Mouse (Mus musculus): ENCODE measurements around the gene Wdr61. TPM values are rescaled to one million over a fixed set of nuclear protein-coding genes. Genes with fewer than 3 reads are reported as not detected.

The Wdr61 gene
- polyA plus RNA-seq, 1 experiment from 2014 or later = 75.4 TPM

DNA sequence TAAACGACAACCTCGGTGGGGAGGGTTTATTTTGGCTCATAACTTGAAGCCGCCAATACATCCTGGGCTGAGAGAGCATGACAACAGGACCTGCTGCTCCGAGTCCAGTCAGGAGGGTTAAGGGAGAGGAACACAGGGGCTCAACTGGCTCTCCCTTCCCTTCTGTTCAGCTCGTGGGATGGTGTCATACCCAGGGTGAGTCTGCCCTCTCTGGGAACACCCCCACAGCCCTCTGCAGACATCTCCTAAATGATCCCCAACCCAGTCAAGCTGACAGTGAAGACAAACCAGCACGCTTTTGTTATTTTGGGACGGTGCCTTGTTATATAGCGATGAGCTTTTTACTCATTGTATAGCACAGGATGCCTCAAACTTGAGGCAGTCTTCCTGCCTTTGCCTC, 44.9 kb downstream of the Wdr61 start:
- DNase-seq (no peak), ATAC-seq (no peak)
- H3K9ac ChIP-seq (replicated peaks) = no peak overlapping the region
- WGBS (ENCODE audit: insufficient replicate concordance) = 79% methylated on average over 7 of the region's 8 CpGs
- no peaks in the 10 kb centered on the region for H3K36me3 ChIP-seq (replicated peaks; ENCODE audit: insufficient read depth, low read length)
- TF ChIP-seq CTCF (IDR thresholded peaks at IDR 0.05; ENCODE audit: low read depth) (no peak), EP300 (IDR thresholded peaks at IDR 0.05; ENCODE audit: low read depth) (no peak)
- H3K27ac ChIP-seq (ENCODE audit: low read depth) = no peak overlapping the region
- H3K4me3 ChIP-seq (ENCODE audit: low read depth, low read length) = no peak overlapping the region
- H3K4me2 ChIP-seq (ENCODE audit: low read depth, low read length) = no peak overlapping the region
- H3K27me3 ChIP-seq (ENCODE audit: insufficient read depth, low read length) = 0 out of 2 replicates have a peak, but pooled peaks cover 4% of the 10 kb centered on the region
- H3K9me3 ChIP-seq (ENCODE audit: low read length) = no peaks in the 10 kb centered on the region
- 0 out of 2 replicates have a peak, but pooled peaks cover 4% of the 10 kb centered on the region for H3K4me1 ChIP-seq (ENCODE audit: insufficient read depth)

- ATAC-seq = no peak
- Histone ChIP-seq H3K36me3 (replicated peaks; ENCODE audit: insufficient read depth, low read length) (no peaks in the 10 kb centered on the region), H3K4me3 (ENCODE audit: low read depth, low read length) (no peak overlapping the region), H3K4me2 (ENCODE audit: low read depth, low read length) (no peak overlapping the region), H3K4me1 (ENCODE audit: insufficient read depth) (0 out of 2 replicates have a peak, but pooled peaks cover 4% of the 10 kb centered on the region), H3K27me3 (ENCODE audit: insufficient read depth, low read length) (0 out of 2 replicates have a peak, but pooled peaks cover 4% of the 10 kb centered on the region), H3K9ac (replicated peaks) (no peak overlapping the region), H3K9me3 (ENCODE audit: low read length) (no peaks in the 10 kb centered on the region), H3K27ac (ENCODE audit: low read depth) (no peak overlapping the region)
- TF ChIP-seq CTCF (IDR thresholded peaks at IDR 0.05; ENCODE audit: low read depth) (no peak), EP300 (IDR thresholded peaks at IDR 0.05; ENCODE audit: low read depth) (no peak)
- WGBS (ENCODE audit: insufficient replicate concordance) = 67% methylated on average over 14 of the region's 14 CpGs
- no peak for DNase-seq
Measured at GRCm38 (mm10) chr9:54687246-54688236, 46.8 kb downstream of the Wdr61 start.

DNA sequence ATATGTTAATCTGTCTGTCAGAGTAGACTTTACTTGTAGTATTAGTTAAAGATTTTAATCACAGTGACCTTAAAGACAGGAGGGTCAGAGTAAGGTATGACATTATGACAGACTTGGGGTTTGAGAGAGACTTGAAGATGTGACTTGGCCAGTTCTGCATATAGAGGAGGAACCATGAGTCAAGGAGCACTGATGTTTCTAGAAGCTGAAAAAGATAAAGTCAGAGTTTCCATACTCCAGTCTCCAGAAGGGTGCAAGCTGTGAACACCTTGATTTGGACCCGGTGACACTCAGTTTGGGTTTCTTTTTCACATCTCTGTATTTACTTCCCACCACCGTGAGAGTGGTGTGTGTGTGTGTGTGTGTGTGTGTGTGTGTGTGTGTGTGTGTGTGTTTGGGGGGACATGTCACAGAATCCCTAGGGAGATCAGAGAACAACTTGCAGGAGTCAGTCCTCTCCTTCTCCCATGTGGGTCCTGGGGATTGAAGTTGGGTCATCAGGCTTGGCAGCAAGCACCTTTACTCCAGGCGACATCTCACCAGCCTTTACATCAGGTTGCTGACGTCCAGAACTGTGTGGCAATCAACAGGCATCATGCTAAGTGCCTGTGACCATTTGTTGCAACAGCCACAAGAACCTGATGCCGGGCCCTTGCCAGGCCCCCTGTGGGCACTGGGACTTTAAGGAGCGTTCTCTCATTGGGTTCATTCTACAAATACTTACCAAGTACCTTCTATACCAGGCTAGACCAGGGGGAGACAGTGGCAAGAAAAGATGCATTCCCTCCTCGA, 50.3 kb downstream of the Wdr61 start:
- 66% methylated on average over 7 of the region's 7 CpGs for WGBS (ENCODE audit: insufficient replicate concordance)

GRCm38 (mm10) chr9:54682846-54683245, 51.5 kb downstream of the Wdr61 start:
- no peaks in the 10 kb centered on the region for H3K9me3 ChIP-seq (ENCODE audit: low read length)
- H3K9ac ChIP-seq (replicated peaks) = no peak overlapping the region
- DNase-seq (no peak), ATAC-seq (no peak)
- no peaks in the 10 kb centered on the region for H3K36me3 ChIP-seq (replicated peaks; ENCODE audit: insufficient read depth, low read length)
- H3K27me3 ChIP-seq (ENCODE audit: insufficient read depth, low read length) = 0 out of 2 replicates have a peak, but pooled peaks cover under 1% of the 10 kb centered on the region
- WGBS (ENCODE audit: insufficient replicate concordance) = 39% methylated on average over 2 of the region's 4 CpGs
- H3K4me2 ChIP-seq (ENCODE audit: low read depth, low read length) = no peak overlapping the region
- no peak for TF ChIP-seq EP300 (IDR thresholded peaks at IDR 0.05; ENCODE audit: low read depth)
- no peak for TF ChIP-seq CTCF (IDR thresholded peaks at IDR 0.05; ENCODE audit: low read depth)
- H3K4me1 ChIP-seq (ENCODE audit: insufficient read depth) = no peaks in the 10 kb centered on the region
- no peak overlapping the region for H3K4me3 ChIP-seq (ENCODE audit: low read depth, low read length)
- no peak overlapping the region for H3K27ac ChIP-seq (ENCODE audit: low read depth)

More for the DNA sequence above, 50.3 kb downstream of the Wdr61 start:
- DNase-seq = no peak
- TF ChIP-seq CTCF (IDR thresholded peaks at IDR 0.05; ENCODE audit: low read depth) (no peak), EP300 (IDR thresholded peaks at IDR 0.05; ENCODE audit: low read depth) (no peak)
- no peak for ATAC-seq
- H3K27me3 ChIP-seq (ENCODE audit: insufficient read depth, low read length) = 0 out of 2 replicates have a peak, but pooled peaks cover 4% of the 10 kb centered on the region
- H3K9ac ChIP-seq (replicated peaks) = no peak overlapping the region
- no peak overlapping the region for H3K4me3 ChIP-seq (ENCODE audit: low read depth, low read length)
- no peaks in the 10 kb centered on the region for H3K36me3 ChIP-seq (replicated peaks; ENCODE audit: insufficient read depth, low read length)
- H3K27ac ChIP-seq (ENCODE audit: low read depth) = no peak overlapping the region
- no peaks in the 10 kb centered on the region for H3K4me1 ChIP-seq (ENCODE audit: insufficient read depth)
- no peak overlapping the region for H3K4me2 ChIP-seq (ENCODE audit: low read depth, low read length)
- no peaks in the 10 kb centered on the region for H3K9me3 ChIP-seq (ENCODE audit: low read length)

- Histone ChIP-seq H3K27ac (ENCODE audit: low read depth) (no peak overlapping the region), H3K27me3 (ENCODE audit: insufficient read depth, low read length) (0 out of 2 replicates have a peak, but pooled peaks cover 7% of the 10 kb centered on the region), H3K36me3 (replicated peaks; ENCODE audit: insufficient read depth, low read length) (no peaks in the 10 kb centered on the region), H3K4me2 (ENCODE audit: low read depth, low read length) (peak overlapping the region; percentile 61), H3K9me3 (ENCODE audit: low read length) (no peaks in the 10 kb centered on the region), H3K9ac (replicated peaks) (no peak overlapping the region), H3K4me3 (ENCODE audit: low read depth, low read length) (peak overlapping the region; percentile 11; the same call in 1 of the 2 replicates), H3K4me1 (ENCODE audit: insufficient read depth) (no peaks in the 10 kb centered on the region)
- WGBS (ENCODE audit: insufficient replicate concordance) = 2% methylated on average over 14 of the region's 14 CpGs
- ATAC-seq (peak; percentile 76), DNase-seq (peak; percentile 79)
- TF ChIP-seq CTCF (IDR thresholded peaks at IDR 0.05; ENCODE audit: low read depth) = peak; percentile 87
- no peak for TF ChIP-seq EP300 (IDR thresholded peaks at IDR 0.05; ENCODE audit: low read depth)
Measured at GRCm38 (mm10) chr9:54676531-54676986, 57.8 kb downstream of the Wdr61 start.

Data from liver, postnatal 0 days (tissue).